Comparison of ENCODE assay signal across 24 mouse cellular contexts in the genomic region with DNA sequence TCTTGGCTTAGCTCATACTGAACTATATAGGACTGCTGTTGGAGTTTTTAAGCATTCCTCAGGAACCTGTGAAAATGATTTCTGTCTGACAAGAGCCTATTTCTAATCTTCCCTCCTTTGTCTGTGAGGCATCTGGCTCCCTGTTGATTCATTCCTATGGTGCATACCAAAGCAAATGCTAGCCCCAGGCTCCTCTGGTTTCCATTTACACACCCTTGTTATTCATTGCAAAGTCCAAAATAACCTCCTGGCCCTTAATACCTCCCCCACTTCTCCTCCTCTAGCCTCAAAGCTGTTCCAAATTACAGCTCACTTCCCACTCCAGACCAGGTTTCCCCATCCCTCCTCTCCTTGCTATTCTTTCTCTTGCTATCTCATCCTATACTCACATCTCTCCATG.
DNase-seq lines count a peak whose midpoint lies in the region; ATAC-seq and TF ChIP-seq lines count a peak whose summit lies in the region.
"Had no signal": no experiment of that assay in that cellular context is flagged by ENCODE, and none has a peak within 500 bp of the region (broad histone marks: within the 10 kb centered on the region; RNA-seq: fewer than 3 reads in every experiment).

No protein-coding gene starts in this region.

- peak; percentile 29 for DNase-seq in hindbrain, embryonic 10.5 days (ENCODE audit: low spot score)
- DNase-seq in brain, embryonic 14.5 days (ENCODE audit: low read depth), result peak; percentile 15
- no peak for DNase-seq in midbrain, postnatal 0 days (ENCODE audit: low spot score)
- no peak for DNase-seq in left cerebral cortex, adult 8-10 months (ENCODE audit: low spot score in 2 of 2)
- DNase-seq: cerebellum, adult 9-10 months; heart, adult 11 months; heart, postnatal 4 days; kidney, adult 9 months; layer of hippocampus, postnatal 36 days; lung, postnatal 14 days; right cerebral cortex, adult 18-20 months; spleen, adult 18-20 months; thymus, adult 2 months had no signal

- no peaks in the 10 kb centered on the region for H3K9me3 ChIP-seq in hindbrain, embryonic 10.5 days
- H3K9me3 ChIP-seq in hindbrain, embryonic 13.5 days, result no peaks in the 10 kb centered on the region
- no peaks in the 10 kb centered on the region for H3K9me3 ChIP-seq in embryonic facial prominence, embryonic 12.5 days
- H3K9me3 ChIP-seq in limb, embryonic 13.5 days, result no peaks in the 10 kb centered on the region
- H3K9me3 ChIP-seq in midbrain, postnatal 0 days (ENCODE audit: low read length), result no peaks in the 10 kb centered on the region
- H3K9me3 ChIP-seq in midbrain, embryonic 15.5 days, result no peaks in the 10 kb centered on the region
- H3K9me3 ChIP-seq: forebrain, embryonic 12.5 days; heart, embryonic 13.5 days; limb, embryonic 15.5 days; stomach, embryonic 15.5 days had no signal

- ATAC-seq in hindbrain, embryonic 13.5 days (ENCODE audit: low FRiP score), result no peak
- ATAC-seq in embryonic facial prominence, embryonic 12.5 days (ENCODE audit: insufficient number of reproducible peaks, insufficient read depth, low FRiP score, low TSS enrichment), result 0 out of 2 replicates have a peak, but pooled peaks have one; percentile 35
- peak; percentile 32; the same call in 1 of the 2 replicates for ATAC-seq in limb, embryonic 13.5 days (ENCODE audit: low FRiP score, low read depth)
- ATAC-seq in midbrain, postnatal 0 days (ENCODE audit: low FRiP score), result no peak
- ATAC-seq in midbrain, embryonic 15.5 days (replicated peaks), result no peak
- ATAC-seq: Patski had no signal

- no peak overlapping the region for H3K27ac ChIP-seq in hindbrain, embryonic 10.5 days
- H3K27ac ChIP-seq in hindbrain, embryonic 13.5 days, result no peak overlapping the region
- H3K27ac ChIP-seq in embryonic facial prominence, embryonic 12.5 days, result no peak overlapping the region
- H3K27ac ChIP-seq in limb, embryonic 13.5 days, result no peak overlapping the region
- H3K27ac ChIP-seq in midbrain, postnatal 0 days (ENCODE audit: low read depth, low read length), result no peak overlapping the region
- no peak overlapping the region for H3K27ac ChIP-seq in midbrain, embryonic 15.5 days
- H3K27ac ChIP-seq: forebrain, embryonic 12.5 days; heart, embryonic 13.5 days; limb, embryonic 15.5 days; stomach, embryonic 15.5 days had no signal

- H3K27me3 ChIP-seq in hindbrain, embryonic 10.5 days (ENCODE audit: insufficient read depth, poor library complexity, severe bottlenecking), result no peaks in the 10 kb centered on the region
- no peaks in the 10 kb centered on the region for H3K27me3 ChIP-seq in hindbrain, embryonic 13.5 days
- H3K27me3 ChIP-seq in embryonic facial prominence, embryonic 12.5 days, result no peaks in the 10 kb centered on the region
- no peaks in the 10 kb centered on the region for H3K27me3 ChIP-seq in limb, embryonic 13.5 days
- H3K27me3 ChIP-seq in midbrain, postnatal 0 days (ENCODE audit: insufficient read depth, low read length), result no peaks in the 10 kb centered on the region
- H3K27me3 ChIP-seq in midbrain, embryonic 15.5 days (replicated peaks), result no peaks in the 10 kb centered on the region
- H3K27me3 ChIP-seq: forebrain, embryonic 12.5 days; heart, embryonic 13.5 days; limb, embryonic 15.5 days; Patski; stomach, embryonic 15.5 days had no signal

- no peak overlapping the region for H3K4me3 ChIP-seq in hindbrain, embryonic 10.5 days
- no peak overlapping the region for H3K4me3 ChIP-seq in hindbrain, embryonic 13.5 days
- H3K4me3 ChIP-seq in embryonic facial prominence, embryonic 12.5 days, result no peak overlapping the region
- H3K4me3 ChIP-seq in limb, embryonic 13.5 days, result no peak overlapping the region
- no peak overlapping the region for H3K4me3 ChIP-seq in midbrain, postnatal 0 days (ENCODE audit: low read depth, low read length)
- H3K4me3 ChIP-seq in midbrain, embryonic 15.5 days, result no peak overlapping the region
- H3K4me3 ChIP-seq: forebrain, embryonic 12.5 days; heart, embryonic 13.5 days; limb, embryonic 15.5 days; myocyte; stomach, embryonic 15.5 days had no signal

- H3K36me3 ChIP-seq in hindbrain, embryonic 10.5 days, result no peaks in the 10 kb centered on the region
- H3K36me3 ChIP-seq in hindbrain, embryonic 13.5 days, result no peaks in the 10 kb centered on the region
- H3K36me3 ChIP-seq in embryonic facial prominence, embryonic 12.5 days, result no peaks in the 10 kb centered on the region
- H3K36me3 ChIP-seq in limb, embryonic 13.5 days, result no peaks in the 10 kb centered on the region
- no peaks in the 10 kb centered on the region for H3K36me3 ChIP-seq in midbrain, postnatal 0 days (ENCODE audit: insufficient read depth, low read length)
- no peaks in the 10 kb centered on the region for H3K36me3 ChIP-seq in midbrain, embryonic 15.5 days (replicated peaks)
- H3K36me3 ChIP-seq: forebrain, embryonic 12.5 days; heart, embryonic 13.5 days; limb, embryonic 15.5 days; stomach, embryonic 15.5 days had no signal

- no peaks in the 10 kb centered on the region for H3K4me1 ChIP-seq in hindbrain, embryonic 10.5 days (replicated peaks)
- no peaks in the 10 kb centered on the region for H3K4me1 ChIP-seq in hindbrain, embryonic 13.5 days (replicated peaks)
- no peaks in the 10 kb centered on the region for H3K4me1 ChIP-seq in embryonic facial prominence, embryonic 12.5 days
- peaks cover 3% of the 10 kb centered on the region; the same call in 1 of the 2 replicates for H3K4me1 ChIP-seq in limb, embryonic 13.5 days
- no peaks in the 10 kb centered on the region for H3K4me1 ChIP-seq in midbrain, postnatal 0 days (ENCODE audit: insufficient read depth, low read length)
- H3K4me1 ChIP-seq in midbrain, embryonic 15.5 days, result no peaks in the 10 kb centered on the region
- H3K4me1 ChIP-seq: forebrain, embryonic 12.5 days; heart, embryonic 13.5 days; limb, embryonic 15.5 days; stomach, embryonic 15.5 days had no signal

- TF ChIP-seq POLR2A in brain, embryonic 14.5 days (IDR thresholded peaks at IDR 0.05; ENCODE audit: borderline replicate concordance, extremely low read depth, insufficient read depth, insufficient read length, poor library complexity, severe bottlenecking), result no peak

- no peak overlapping the region for H3K4me2 ChIP-seq in hindbrain, embryonic 13.5 days
- no peak overlapping the region for H3K4me2 ChIP-seq in embryonic facial prominence, embryonic 12.5 days (replicated peaks)
- H3K4me2 ChIP-seq in limb, embryonic 13.5 days (replicated peaks), result no peak overlapping the region
- H3K4me2 ChIP-seq in midbrain, postnatal 0 days (ENCODE audit: low read depth, low read length, poor library complexity, severe bottlenecking), result no peak overlapping the region
- no peak overlapping the region for H3K4me2 ChIP-seq in midbrain, embryonic 15.5 days
- H3K4me2 ChIP-seq: forebrain, embryonic 12.5 days; heart, embryonic 13.5 days; limb, embryonic 15.5 days; midbrain, embryonic 11.5 days; stomach, embryonic 15.5 days had no signal

- H3K9ac ChIP-seq in hindbrain, embryonic 13.5 days, result no peak overlapping the region
- no peak overlapping the region for H3K9ac ChIP-seq in embryonic facial prominence, embryonic 12.5 days
- no peak overlapping the region for H3K9ac ChIP-seq in limb, embryonic 13.5 days
- H3K9ac ChIP-seq in midbrain, postnatal 0 days (replicated peaks; ENCODE audit: low read length, poor library complexity, severe bottlenecking), result no peak overlapping the region
- H3K9ac ChIP-seq in midbrain, embryonic 15.5 days, result no peak overlapping the region
- H3K9ac ChIP-seq: forebrain, embryonic 12.5 days; heart, embryonic 13.5 days; limb, embryonic 15.5 days; stomach, embryonic 15.5 days had no signal

- TF ChIP-seq CTCF in brain, embryonic 14.5 days (IDR thresholded peaks at IDR 0.05; ENCODE audit: borderline replicate concordance, extremely low read depth, insufficient read depth, insufficient read length), result no peak
- no peak for TF ChIP-seq CTCF in midbrain, postnatal 0 days (IDR thresholded peaks at IDR 0.05)

Comparison
In these comparisons a context has a peak if more than half of its experiments do, and no peak if none do; other contexts are left out.
1. DNase-seq: peak in hindbrain, embryonic 10.5 days (single experiment) and brain, embryonic 14.5 days (single experiment); none in midbrain, postnatal 0 days (single experiment) and left cerebral cortex, adult 8-10 months (0 of 2).
2. ATAC-seq: peak in embryonic facial prominence, embryonic 12.5 days (single experiment) and limb, embryonic 13.5 days (single experiment); none in hindbrain, embryonic 13.5 days (single experiment), midbrain, postnatal 0 days (single experiment) and midbrain, embryonic 15.5 days (single experiment).